Mouse (Mus musculus): ENCODE results near the gene Tnfaip1. TPM values are rescaled to one million over a fixed set of nuclear protein-coding genes. Genes with fewer than 3 reads are reported as not detected.

Gene Tnfaip1
- polyA plus RNA-seq, 1 experiment from 2014 or later = 65.3 TPM

DNA sequence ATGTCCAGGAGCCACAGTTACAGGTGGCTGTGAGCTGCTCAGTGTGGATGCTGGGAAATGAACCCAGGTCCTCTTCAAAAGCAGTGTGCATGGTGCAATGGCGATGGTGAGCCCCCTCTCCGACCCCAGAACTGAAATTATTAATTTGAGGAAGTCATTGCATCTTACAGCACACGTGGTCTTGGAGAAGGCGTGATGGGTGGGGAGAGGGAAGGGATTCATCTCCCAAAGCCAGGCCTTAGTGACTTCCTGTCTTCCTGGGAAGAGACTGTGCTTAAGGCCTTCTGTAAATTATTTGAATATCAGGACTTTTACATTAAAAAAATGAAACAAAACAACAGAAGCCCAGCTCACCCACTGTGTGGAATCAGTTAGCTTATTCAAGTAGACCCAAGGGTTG lies 19.9 kb upstream of the Tnfaip1 start:
- H3K4me2 ChIP-seq (replicated peaks) = no peak overlapping the region
- H3K27ac ChIP-seq (replicated peaks) = no peak overlapping the region
- H3K36me3 ChIP-seq = no peaks in the 10 kb centered on the region
- WGBS = 87% methylated on average over 4 of the region's 4 CpGs
- H3K9me3 ChIP-seq = no peaks in the 10 kb centered on the region
- no peak overlapping the region for H3K4me3 ChIP-seq
- H3K27me3 ChIP-seq = no peaks in the 10 kb centered on the region
- no peak overlapping the region for H3K9ac ChIP-seq (replicated peaks)
- H3K4me1 ChIP-seq = no peaks in the 10 kb centered on the region
- ATAC-seq (ENCODE audit: low FRiP score, low read depth) = no peak

DNA sequence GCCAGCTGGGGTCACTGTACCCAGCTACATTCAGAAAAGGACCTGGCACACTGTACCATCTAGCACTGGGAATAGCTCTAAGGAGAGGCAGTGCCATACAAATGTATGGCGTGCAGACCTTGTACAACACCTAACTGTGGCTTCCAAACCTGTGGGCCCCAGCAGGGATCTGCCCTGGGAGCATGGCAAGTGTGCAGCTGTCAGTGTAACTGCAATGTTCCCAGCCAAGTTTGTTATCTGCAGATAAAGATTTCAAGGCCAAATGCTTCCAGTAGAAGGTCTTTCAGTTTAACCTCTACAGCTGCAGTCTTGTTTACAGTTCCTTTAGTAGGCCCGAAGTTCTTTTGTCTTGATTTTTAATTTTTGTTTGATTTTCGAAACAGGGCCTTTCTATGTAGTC lies 19.5 kb upstream of the Tnfaip1 start:
- Histone ChIP-seq H3K4me3 (no peak overlapping the region), H3K36me3 (no peaks in the 10 kb centered on the region), H3K4me1 (no peaks in the 10 kb centered on the region), H3K27ac (replicated peaks) (no peak overlapping the region), H3K4me2 (replicated peaks) (no peak overlapping the region), H3K9me3 (no peaks in the 10 kb centered on the region), H3K9ac (replicated peaks) (no peak overlapping the region), H3K27me3 (no peaks in the 10 kb centered on the region)
- ATAC-seq (ENCODE audit: low FRiP score, low read depth) = no peak
- WGBS = 87% methylated on average over 3 of the region's 3 CpGs

DNA sequence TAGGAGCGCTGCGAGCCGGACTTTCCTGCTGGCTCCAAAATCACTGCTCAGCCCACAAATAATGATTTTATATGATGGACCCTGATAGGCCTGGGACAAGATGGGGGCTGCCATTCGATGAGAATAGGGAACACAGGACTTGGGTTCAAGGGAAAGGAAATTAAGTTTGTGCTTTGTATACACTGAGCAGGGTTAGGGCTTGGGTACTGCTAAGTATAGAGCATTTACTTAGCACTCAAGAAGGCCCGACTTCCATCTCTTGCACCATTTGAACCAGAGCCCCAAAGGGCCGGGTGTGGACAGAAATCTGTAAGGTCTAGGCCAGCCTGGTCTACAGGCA lies 14.9 kb upstream of the Tnfaip1 start:
- Histone ChIP-seq H3K9me3 (no peaks in the 10 kb centered on the region), H3K9ac (replicated peaks) (peak overlapping the region; percentile 65), H3K4me3 (peak overlapping the region; percentile 62), H3K27me3 (no peaks in the 10 kb centered on the region), H3K4me2 (replicated peaks) (peak overlapping the region; percentile 75), H3K27ac (replicated peaks) (peak overlapping the region; percentile 83), H3K4me1 (peaks cover 20% of the 10 kb centered on the region), H3K36me3 (no peaks in the 10 kb centered on the region)
- WGBS = 34% methylated on average over 6 of the region's 6 CpGs
- ATAC-seq (ENCODE audit: low FRiP score, low read depth) = peak; percentile 52; the same call in 1 of the 2 replicates

GRCm38 (mm10) chr11:78550168-78551058 lies 14.3 kb upstream of the Tnfaip1 start, which contains the start of gene Tmem97:
TSS of gene Tmem97 (minus strand) at chr11:78550777.
- no peaks in the 10 kb centered on the region for H3K9me3 ChIP-seq
- peak within 1 kb of the TSS; percentile 75 for H3K4me2 ChIP-seq (replicated peaks)
- ATAC-seq (ENCODE audit: low FRiP score, low read depth) = peak; percentile 100
- H3K4me3 ChIP-seq = peak within 1 kb of the TSS; percentile 62
- peak within 1 kb of the TSS; percentile 83 for H3K27ac ChIP-seq (replicated peaks)
- peaks cover 20% of the 10 kb centered on the region for H3K4me1 ChIP-seq
- H3K36me3 ChIP-seq = 0 out of 2 replicates have a peak, but pooled peaks cover 5% of the 10 kb centered on the region
- peak within 1 kb of the TSS; percentile 69 for H3K9ac ChIP-seq (replicated peaks)
- no peaks in the 10 kb centered on the region for H3K27me3 ChIP-seq
- WGBS = under 1% methylated on average over 60 of the region's 60 CpGs

DNA sequence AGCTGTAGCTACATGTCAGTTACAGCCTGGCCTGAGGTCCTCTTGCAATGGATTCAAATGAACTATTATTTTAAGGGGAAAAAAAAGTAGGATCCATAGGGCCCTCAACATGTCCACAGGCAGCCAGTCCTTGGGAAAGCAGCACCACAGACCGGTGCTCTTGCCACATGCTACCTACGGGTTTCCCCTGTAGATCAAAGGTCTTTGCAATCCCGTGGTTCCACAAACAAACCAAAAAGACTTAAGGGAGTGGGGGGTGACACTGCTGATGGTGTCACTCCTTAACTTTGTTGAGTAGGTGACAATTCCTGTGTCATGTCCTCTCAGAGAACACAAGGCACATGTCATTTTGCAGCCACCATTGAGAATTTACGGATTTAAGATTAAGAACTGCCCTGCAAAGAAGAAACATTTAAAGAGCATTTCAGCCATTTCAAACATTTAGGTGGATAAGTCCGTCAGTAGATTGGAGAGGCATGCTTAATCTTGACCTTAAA lies 13.4 kb upstream of the Tnfaip1 start:
- no peak for ATAC-seq (ENCODE audit: low FRiP score, low read depth)
- 14% methylated on average over 5 of the region's 5 CpGs for WGBS
- Histone ChIP-seq H3K9me3 (no peaks in the 10 kb centered on the region), H3K9ac (replicated peaks) (peak overlapping the region; percentile 69), H3K27me3 (no peaks in the 10 kb centered on the region), H3K36me3 (0 out of 2 replicates have a peak, but pooled peaks cover 11% of the 10 kb centered on the region), H3K27ac (replicated peaks) (no peak overlapping the region), H3K4me1 (peaks cover 20% of the 10 kb centered on the region), H3K4me3 (peak overlapping the region; percentile 62), H3K4me2 (replicated peaks) (peak overlapping the region; percentile 75)

DNA sequence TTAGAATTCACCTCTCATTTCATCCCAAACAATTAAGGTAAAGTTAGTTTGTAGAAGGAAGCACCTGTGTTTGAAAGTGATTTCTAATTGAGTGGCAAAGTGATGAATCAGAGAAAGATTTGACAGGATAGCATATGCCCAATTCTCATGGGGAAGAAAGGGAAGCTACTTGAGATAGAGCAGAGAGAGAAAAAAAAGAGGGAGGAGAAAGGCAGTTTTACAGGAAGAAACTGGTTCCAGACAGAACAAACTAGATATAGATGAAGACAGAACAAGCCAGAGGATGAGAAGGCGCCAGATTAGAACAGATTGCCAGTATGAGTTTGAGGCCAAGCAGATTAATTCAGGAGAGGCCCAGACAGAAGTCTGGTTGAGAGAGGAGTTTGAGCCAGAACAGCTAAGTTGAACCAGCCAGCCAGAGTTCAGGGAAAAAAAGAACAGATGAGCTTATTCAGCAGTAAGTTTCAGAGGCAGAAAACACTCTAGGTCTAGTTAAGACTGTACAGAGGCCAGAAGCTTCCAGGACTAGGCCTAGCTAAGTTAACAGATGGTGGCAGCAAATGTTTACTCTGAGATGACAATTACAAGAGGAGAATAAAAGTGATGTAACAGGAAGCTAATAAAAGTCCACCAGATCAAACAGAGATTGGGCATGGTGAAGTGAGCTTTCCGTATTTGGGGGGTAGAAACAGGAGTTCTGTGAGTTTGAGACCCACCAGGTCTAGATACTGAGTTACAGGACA lies 11.8 kb upstream of the Tnfaip1 start:
- no peaks in the 10 kb centered on the region for H3K9me3 ChIP-seq
- H3K27me3 ChIP-seq = no peaks in the 10 kb centered on the region
- no peak for ATAC-seq (ENCODE audit: low FRiP score, low read depth)
- WGBS = 88% methylated on average over 2 of the region's 2 CpGs
- H3K4me3 ChIP-seq = no peak overlapping the region
- peaks cover 23% of the 10 kb centered on the region for H3K36me3 ChIP-seq
- H3K9ac ChIP-seq (replicated peaks) = no peak overlapping the region
- H3K4me1 ChIP-seq = peaks cover 20% of the 10 kb centered on the region
- H3K4me2 ChIP-seq (replicated peaks) = no peak overlapping the region
- no peak overlapping the region for H3K27ac ChIP-seq (replicated peaks)

- Histone ChIP-seq H3K27me3 (no peaks in the 10 kb centered on the region), H3K9me3 (no peaks in the 10 kb centered on the region), H3K4me1 (peaks cover 20% of the 10 kb centered on the region), H3K36me3 (peaks cover 42% of the 10 kb centered on the region), H3K9ac (replicated peaks) (no peak overlapping the region), H3K27ac (replicated peaks) (no peak overlapping the region), H3K4me2 (replicated peaks) (no peak overlapping the region), H3K4me3 (no peak overlapping the region)
- ATAC-seq (ENCODE audit: low FRiP score, low read depth) = no peak
- WGBS = 79% methylated on average over 8 of the region's 8 CpGs
These were observed 9.0 kb upstream of the Tnfaip1 start for GRCm38 (mm10) chr11:78545181-78545580.

DNA sequence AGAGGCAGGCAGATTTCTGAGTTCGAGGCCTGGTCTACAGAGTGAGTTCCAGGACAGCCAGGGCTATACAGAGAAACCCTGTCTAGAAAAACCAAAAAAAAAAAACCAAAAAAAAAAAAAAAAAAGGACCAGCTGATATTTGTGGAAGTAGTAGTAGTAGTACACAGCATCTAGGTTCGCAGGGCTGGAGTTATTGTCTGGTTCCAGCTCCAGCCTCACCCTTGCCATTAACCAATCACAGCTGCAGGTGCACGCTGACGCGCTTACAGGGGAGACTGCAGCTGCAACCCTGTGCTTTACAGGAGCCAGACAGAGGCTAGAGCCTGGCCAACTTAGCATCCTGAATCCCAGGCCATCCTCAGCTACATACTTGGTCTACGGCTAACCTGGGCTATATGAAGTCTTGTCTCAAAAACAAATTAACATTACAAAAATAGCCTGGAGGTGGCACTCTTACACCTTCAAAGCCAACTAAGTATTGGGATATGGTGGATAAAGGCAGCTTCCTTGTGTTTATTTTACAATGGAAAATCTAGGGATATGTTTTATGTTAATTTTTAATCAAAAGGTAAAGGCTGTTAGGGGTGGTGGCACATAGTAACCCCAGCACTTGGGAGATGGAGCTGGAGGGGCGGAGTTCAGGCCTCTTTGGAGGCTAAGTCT lies 8.4 kb upstream of the Tnfaip1 start:
- Histone ChIP-seq H3K4me1 (peaks cover 14% of the 10 kb centered on the region), H3K4me2 (replicated peaks) (no peak overlapping the region), H3K36me3 (peaks cover 48% of the 10 kb centered on the region), H3K4me3 (no peak overlapping the region), H3K27ac (replicated peaks) (no peak overlapping the region), H3K27me3 (no peaks in the 10 kb centered on the region), H3K9me3 (no peaks in the 10 kb centered on the region), H3K9ac (replicated peaks) (no peak overlapping the region)
- WGBS = 95% methylated on average over 7 of the region's 7 CpGs
- no peak for ATAC-seq (ENCODE audit: low FRiP score, low read depth)

DNA sequence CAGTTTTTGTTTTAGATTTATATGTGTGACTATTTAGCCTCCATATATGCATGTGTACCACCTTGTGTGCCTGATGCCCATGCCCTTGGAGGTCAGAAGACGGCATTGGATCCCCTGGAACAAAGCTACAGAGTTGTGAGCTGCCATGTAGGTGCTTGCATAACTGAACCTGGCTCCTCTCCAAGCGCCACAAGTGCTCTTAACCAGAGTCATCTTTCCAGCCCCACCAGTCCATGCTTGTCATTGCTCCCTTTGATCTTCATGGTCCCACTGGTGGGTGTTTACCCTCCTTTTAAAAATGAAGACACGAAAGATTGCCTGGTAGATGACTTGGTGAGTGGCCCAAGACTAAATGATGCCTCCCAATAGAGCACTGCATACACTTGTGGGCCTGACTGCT lies 4.2 kb upstream of the Tnfaip1 start:
- Histone ChIP-seq H3K9ac (replicated peaks) (no peak overlapping the region), H3K4me2 (replicated peaks) (no peak overlapping the region), H3K27me3 (no peaks in the 10 kb centered on the region), H3K4me3 (no peak overlapping the region), H3K4me1 (peaks cover 16% of the 10 kb centered on the region), H3K9me3 (no peaks in the 10 kb centered on the region), H3K27ac (replicated peaks) (no peak overlapping the region), H3K36me3 (peaks cover 54% of the 10 kb centered on the region)
- no peak for ATAC-seq (ENCODE audit: low FRiP score, low read depth)
- 84% methylated on average over 3 of the region's 3 CpGs for WGBS

- Histone ChIP-seq H3K4me1 (peaks cover 27% of the 10 kb centered on the region), H3K4me2 (replicated peaks) (peak overlapping the region; percentile 89), H3K36me3 (peaks cover 30% of the 10 kb centered on the region), H3K9me3 (no peaks in the 10 kb centered on the region), H3K9ac (replicated peaks) (peak overlapping the region; percentile 80), H3K4me3 (peak overlapping the region; percentile 79), H3K27me3 (no peaks in the 10 kb centered on the region), H3K27ac (replicated peaks) (peak overlapping the region; percentile 85)
- WGBS = 4% methylated on average over 14 of the region's 14 CpGs
- ATAC-seq (ENCODE audit: low FRiP score, low read depth) = peak; percentile 1; the same call in 1 of the 2 replicates
These were observed 555 bp upstream of the Tnfaip1 start for GRCm38 (mm10) chr11:78536690-78537084.

GRCm38 (mm10) chr11:78535376-78536079 lies 604 bp downstream of the Tnfaip1 start:
- peak; percentile 31 for ATAC-seq (ENCODE audit: low FRiP score, low read depth)
- 1% methylated on average over 23 of the region's 23 CpGs for WGBS
- H3K36me3 ChIP-seq = peaks cover 25% of the 10 kb centered on the region

More at GRCm38 (mm10) chr11:78535376-78536079, 604 bp downstream of the Tnfaip1 start:
- Histone ChIP-seq H3K4me2 (replicated peaks) (peak overlapping the region; percentile 89), H3K27me3 (no peaks in the 10 kb centered on the region), H3K4me3 (peak overlapping the region; percentile 79), H3K4me1 (peaks cover 27% of the 10 kb centered on the region), H3K9me3 (no peaks in the 10 kb centered on the region), H3K27ac (replicated peaks) (peak overlapping the region; percentile 89), H3K9ac (replicated peaks) (peak overlapping the region; percentile 74)
